Mouse (Mus musculus): Measurements from ENCODE around the gene Pdzk1ip1.
A peak's percentile ranks its signal among the peaks of the same experiment; 100 is the strongest.

Pdzk1ip1 gene

GRCm38 (mm10) chr4:115088611-115089338 lies at the start of gene Pdzk1ip1:
TSS of gene Pdzk1ip1 (plus strand) at chr4:115088708.
- DNase-seq = peak; percentile 78

DNA sequence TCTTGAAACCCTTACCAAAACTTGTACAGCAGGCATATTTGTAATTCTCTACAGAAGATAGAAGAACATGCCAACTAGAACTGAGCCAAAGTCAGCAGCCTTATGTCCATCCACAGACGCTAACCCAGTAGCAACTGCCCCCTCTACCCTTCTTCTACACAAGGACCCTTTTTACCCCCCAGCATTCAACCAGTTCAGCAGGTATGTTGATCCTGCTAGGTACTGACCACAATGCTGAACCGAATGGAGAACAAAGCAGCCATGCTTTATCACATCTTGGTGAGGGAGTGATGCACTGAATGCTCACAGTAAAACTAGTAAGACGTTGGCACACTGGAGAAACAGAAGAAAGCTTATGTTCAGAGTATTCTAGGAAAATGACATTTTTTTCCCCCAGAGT lies 42.9 kb upstream of the Pdzk1ip1 start:
- no peak for DNase-seq

DNA sequence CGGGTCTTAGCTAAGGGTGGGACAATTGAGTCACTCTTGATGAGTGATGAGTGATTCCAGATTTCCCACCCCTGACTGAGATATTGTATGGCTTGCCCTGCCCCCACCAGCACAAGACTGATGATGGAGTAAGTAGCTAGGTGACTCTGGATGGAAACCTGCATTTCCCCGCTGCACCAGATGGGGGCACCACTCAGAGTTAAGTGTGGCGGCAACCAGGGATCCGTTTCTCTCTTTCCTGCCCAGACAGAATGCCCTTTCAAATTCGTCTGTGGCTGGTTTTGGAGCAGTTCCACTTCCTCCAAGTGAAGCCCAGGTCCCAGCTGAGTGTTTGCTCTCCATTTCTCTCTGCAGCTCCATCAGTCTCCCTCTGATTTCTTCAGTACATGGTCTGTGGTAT lies 40.8 kb upstream of the Pdzk1ip1 start:
- DNase-seq = peak; percentile 86

GRCm38 (mm10) chr4:115048190-115048589 lies 40.3 kb upstream of the Pdzk1ip1 start:
- no peak for DNase-seq

DNA sequence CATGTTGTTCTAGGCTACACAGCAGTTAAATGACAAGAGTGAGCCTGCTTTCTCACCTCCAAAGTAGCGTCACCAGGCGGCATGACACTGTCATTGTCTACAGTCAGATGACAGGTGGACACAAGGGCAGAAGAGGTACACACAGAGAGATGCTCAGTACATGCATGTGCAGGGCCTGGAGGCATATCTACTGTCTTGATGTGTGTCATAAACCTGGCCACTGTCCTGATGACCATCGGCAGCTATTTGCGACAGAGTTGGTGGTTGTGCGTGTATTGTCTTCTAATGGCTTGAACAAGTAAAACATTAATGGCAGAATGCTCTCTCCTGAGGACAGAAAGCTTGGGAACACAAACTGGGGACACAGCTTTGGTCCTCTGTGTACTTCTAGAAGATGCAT lies 37.3 kb upstream of the Pdzk1ip1 start:
- no peak for DNase-seq

DNA sequence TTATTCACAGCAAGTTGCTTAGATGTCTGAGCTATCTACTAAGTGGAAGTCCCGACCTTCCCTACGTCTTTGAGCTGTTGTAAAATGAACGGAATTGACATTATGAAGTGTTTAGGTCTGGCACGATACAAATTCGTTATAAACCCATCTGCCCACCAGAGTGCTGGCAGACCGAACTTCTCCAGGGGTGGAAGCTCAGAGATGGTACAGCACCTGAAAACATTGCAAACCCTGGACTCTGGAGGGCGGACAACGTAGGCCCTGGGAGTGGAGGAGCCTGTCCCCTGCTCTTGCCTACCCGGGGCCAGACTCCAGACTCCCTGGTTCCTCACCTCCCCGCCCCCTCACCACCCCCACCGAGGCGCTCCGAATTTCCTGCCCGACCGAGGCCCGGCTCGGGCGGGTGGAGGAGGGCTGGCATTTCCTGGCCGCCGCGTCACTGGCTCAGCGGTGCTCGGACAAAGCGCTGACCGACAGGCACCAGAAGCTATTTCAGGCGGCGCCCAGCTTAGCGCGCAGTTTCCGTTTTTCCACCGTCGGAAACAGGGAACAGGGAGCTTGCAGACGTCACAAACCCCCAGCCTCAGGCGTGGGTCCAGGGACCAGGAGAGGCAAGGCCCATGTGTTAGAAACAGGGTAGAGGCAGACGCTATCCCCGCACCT lies 36.0 kb upstream of the Pdzk1ip1 start:
- DNase-seq = peak; percentile 88

DNA sequence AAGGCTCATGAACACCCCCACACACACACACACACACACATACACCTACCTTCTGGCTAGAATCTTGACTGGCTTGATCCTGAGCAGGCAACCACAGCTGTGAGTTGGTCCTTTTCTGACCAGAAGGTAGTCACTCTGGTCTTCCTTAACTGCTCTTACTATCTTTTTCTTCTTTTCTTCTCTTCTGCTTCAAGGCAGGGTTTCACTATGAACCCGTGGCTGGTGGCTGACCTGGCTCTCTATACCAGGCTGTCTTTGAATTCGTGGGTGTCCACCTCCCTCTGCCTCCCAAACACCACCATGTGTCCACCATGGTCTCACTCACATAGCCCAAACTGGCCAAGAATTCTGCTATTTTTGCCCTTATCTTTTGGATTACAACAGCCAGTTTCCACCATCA lies 33.5 kb upstream of the Pdzk1ip1 start:
- DNase-seq = no peak

- no peak for DNase-seq
These were observed 32.8 kb upstream of the Pdzk1ip1 start for GRCm38 (mm10) chr4:115055691-115056090.

- no peak for DNase-seq
These were observed 32.1 kb upstream of the Pdzk1ip1 start, which contains the start of gene Tal1 for GRCm38 (mm10) chr4:115056371-115056920. TSS of gene Tal1 (plus strand) at chr4:115056426.

DNA sequence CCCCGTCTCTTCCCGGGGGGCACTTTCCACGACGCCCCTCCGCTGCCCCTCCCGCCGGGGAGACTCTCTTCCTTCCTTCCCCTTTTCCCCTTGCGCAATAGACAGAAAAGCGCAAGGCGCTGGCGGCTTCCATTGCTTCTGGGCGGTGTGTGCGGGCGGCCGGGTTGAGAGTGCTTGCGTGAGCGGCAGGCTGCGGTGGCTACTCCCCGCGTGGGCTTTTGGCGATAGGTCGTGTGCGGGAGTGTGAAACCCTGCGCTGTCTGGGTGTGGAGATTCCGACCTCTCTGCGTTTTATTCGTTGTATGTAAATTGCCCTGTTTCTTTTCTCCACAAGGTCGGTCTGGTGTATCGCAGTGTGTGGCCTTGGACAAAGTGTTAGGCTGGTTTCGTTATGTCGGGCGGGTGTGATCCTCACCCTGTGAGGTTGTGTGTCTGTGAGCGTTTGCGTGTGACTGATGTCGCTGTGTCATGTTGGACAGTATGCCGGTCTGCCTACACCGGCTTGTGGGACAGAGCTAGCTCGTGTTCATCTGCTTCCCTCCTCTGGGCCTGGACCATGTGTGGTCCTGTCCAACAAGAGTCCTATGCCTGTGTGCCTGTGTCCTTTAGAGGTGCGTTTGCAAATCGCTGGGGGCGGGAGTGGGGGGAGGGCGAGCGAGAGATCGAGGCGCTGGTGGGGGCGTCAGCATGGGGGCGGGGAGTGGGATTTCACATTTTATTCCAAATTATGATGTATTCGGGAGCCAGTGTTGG lies 31.4 kb upstream of the Pdzk1ip1 start:
- DNase-seq = peak; percentile 73

DNA sequence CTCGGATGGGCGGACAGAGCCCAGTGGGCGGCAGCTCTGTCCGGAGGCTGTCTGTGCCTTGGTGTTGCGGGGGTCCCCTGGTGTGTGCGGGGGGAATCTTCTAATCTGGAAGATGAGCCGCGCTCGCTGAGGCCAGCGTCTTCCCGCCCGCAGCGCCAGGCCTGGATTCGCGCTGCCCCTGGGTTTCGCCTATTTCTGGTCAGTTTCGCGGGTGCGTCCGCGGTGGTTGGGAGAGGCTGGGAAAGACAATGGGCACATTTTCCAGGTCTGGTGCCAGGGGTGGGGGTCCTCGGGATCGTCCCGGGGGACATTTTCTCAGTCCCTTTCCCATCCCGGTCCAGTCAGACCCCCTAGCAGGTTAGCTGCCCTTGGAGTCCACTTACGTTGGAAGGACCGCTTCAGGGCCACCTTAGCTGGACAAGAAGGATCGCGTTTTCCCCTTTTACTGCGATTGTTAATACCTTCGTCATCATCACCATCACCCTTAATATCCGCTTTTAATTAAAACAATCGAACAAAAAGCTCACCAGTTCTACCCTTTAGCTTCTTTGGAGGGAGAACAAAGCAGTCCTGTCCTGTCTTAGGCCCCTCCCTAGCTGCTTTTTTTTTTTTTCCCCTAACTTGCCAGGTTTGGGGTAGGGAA lies 30.7 kb upstream of the Pdzk1ip1 start:
- no peak for DNase-seq

GRCm38 (mm10) chr4:115058317-115058761 lies 30.2 kb upstream of the Pdzk1ip1 start:
- DNase-seq = peak; percentile 29

DNA sequence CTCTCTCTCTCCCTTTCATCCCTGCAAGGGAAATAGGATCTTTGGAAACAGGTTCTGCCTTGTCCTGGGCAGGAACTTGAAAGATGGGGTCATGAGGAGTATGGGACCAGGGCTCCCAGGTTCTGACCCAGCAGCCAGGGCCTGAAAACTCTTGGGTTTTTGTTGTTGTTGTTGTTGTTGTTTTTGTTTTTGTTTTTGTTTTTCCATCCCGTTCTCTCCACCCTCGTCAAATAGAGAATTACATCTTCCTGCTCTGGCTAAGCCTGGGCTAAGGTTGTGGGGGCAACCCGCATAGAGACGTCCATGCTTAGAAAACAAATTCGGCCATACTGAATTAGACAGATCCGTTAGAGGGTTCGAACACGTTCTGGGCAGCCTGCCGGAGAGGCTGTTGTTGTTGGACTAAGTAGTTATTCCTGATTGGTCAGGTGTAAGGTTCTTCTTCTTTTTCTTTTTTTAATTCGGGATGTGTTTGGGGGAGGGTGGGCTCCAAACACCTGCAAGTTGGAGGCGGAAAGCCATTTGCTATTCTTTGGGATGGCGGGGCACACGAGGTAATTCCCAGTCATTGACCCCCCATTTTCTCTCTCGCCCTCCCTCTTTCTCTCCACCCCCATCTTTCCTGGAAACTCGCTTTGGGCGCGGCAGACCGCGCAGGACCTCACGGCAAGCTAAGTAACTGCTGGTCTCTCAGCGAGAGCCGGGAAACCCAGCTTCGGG lies 29.5 kb upstream of the Pdzk1ip1 start:
- peak; percentile 35 for DNase-seq

DNA sequence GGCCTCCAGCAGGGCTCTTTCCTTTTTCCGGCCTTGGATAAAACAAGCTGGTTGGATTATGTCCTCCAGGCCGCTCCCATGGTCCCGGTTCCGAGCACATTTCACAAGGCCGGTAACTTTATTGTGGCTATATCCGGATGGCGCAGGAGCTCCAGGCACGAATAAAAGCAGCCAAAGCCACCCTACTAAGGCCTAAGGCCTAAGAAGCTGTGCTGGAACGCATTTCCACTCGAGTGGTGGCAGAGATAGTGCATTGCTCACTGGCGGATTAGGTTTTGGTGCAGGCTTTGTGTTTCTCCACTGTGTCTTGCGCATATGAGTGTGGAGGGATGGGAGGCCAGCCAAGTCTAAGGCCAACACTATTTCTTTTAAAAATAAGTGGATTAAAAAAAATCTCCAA lies 28.6 kb upstream of the Pdzk1ip1 start:
- DNase-seq = peak; percentile 62

DNA sequence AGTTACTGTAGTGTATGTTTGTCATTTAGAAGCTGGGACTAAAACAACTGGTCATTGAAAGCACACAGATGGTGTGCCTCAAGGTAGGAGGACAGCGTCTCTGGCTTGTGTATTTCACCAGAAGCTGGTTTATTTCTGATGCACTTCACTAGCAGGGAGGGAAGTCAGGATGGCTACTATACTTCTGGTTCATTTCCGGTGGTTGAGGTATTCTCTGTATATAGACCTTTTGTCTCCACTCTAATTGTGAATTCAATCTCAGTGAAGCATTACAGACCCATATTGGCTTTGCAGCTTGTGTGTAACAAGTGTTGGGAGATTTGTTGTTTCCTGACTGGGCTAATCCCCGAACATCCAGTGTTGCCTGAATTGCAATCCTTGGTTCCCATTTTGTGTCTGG lies 27.8 kb upstream of the Pdzk1ip1 start:
- no peak for DNase-seq

GRCm38 (mm10) chr4:115062540-115062874 lies 26.0 kb upstream of the Pdzk1ip1 start:
- DNase-seq = no peak

- DNase-seq = peak; percentile 29
These were observed 25.5 kb upstream of the Pdzk1ip1 start for GRCm38 (mm10) chr4:115062875-115063517.

GRCm38 (mm10) chr4:115063518-115064239 lies 24.8 kb upstream of the Pdzk1ip1 start:
- DNase-seq = no peak

- DNase-seq = no peak
These were observed 16.8 kb upstream of the Pdzk1ip1 start for GRCm38 (mm10) chr4:115071668-115072067.

DNA sequence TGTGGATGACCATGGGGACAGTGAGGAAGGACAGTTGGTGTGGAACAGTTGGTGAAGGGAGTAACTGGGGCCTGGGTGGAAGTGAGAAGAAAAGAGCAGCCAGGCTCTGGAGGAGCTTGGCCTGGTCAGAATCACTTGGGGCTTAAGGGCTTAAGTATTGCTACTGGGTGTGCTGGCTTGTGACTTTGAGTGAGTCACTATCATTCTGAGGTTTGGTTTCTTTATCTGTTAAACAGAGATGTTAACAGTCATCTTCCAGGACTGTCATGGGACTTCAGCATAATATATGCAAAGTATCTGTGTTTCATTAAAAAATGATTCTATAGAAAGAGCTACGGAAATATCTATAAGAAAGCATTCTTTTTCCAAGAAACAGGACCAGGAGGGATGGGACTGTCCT lies 13.7 kb upstream of the Pdzk1ip1 start:
- no peak for DNase-seq

Measured in lung, postnatal 36 days (tissue).